Mouse (Mus musculus): Measurements from ENCODE around the gene Gm10378. TPM values are rescaled to one million over a fixed set of nuclear protein-coding genes. Genes with fewer than 3 reads are reported as not detected.
"Not testable (repeated sequence)": the region's sequence is repeated elsewhere in the genome, so short reads cannot be mapped to it uniquely, and the experiment has no call there.

Gene Gm10378
- not detected in 2 replicates for polyA plus RNA-seq (2015; fragmentation: Nextera tagmentation; extraction: Ambion mirVana)

DNA sequence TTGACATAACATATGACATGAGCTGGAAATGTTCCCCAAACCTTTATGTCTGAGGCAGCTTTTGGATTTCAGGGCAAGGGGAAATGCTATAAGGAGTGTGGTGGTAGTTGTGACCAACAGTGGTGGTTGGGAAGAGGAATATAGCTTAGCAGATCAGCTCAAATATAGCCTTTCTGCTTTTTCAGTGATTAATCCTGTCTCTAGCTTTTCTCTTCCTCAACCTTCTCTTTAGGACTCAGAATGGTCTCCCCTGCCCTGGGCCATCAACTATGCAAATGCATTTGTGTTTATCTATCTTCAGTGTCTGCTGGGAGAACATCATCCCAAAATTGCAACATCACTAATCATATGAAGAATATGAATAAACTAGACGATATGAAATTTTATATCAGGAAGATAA is at the start of gene Gm10378:
TSS of gene Gm10378 (plus strand) at position 301 of the 400 bp plus-strand sequence.
- not testable (repeated sequence) for H3K4me3 ChIP-seq; H3K36me3 ChIP-seq; H3K27me3 ChIP-seq; H3K4me2 ChIP-seq; H3K27ac ChIP-seq (replicated peaks); H3K9me3 ChIP-seq; H3K4me1 ChIP-seq (replicated peaks); ATAC-seq (ENCODE audit: low read depth); H3K9ac ChIP-seq
- WGBS, result no CpG with 5 or more reads among the region's 1 CpGs

DNA sequence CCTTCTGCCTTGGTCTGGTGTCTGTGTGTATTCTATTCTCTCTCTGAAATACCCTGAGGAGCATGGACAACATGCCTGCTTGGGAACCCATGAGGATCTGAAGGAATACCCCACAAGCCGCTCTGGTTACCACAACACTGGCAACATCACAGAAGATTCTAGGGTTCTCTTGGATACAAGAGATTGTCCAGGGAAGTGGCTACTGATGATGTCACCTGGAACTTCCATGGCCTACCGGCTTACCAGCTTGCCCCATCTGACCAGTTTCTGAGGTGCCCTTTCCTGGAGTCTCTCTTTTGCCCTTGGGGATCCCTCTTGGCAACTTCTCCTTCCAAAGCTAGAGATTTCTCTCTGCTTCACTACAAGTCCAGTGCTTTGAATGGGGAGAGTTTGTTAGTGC is 13.9 kb upstream of the Gm10378 start, which contains the start of gene Gm3633:
TSS of gene Gm3633 (minus strand) at position 101 of the 400 bp plus-strand sequence.
- H3K4me1 ChIP-seq (replicated peaks); H3K9ac ChIP-seq; H3K36me3 ChIP-seq; ATAC-seq (ENCODE audit: low read depth); H3K4me2 ChIP-seq; H3K27ac ChIP-seq (replicated peaks); H3K27me3 ChIP-seq; H3K4me3 ChIP-seq; H3K9me3 ChIP-seq: not testable (repeated sequence)
- 57% methylated on average over 1 of the region's 2 CpGs for WGBS

Small RNA genes lying within 50 kb of the gene (microRNA-seq; reads per million reads assigned to microRNA genes)
- gene Gm23620, result not detected
- gene Gm25228, result not detected

Other genes with a start within 250 kb of the Gm10378 start
- gene Gm8005, start 216.3 kb upstream of the Gm10378 start, polyA plus RNA-seq (2015; fragmentation: Nextera tagmentation; extraction: Ambion mirVana), result not detected in 2 replicates
- gene Gm8011, start 192.1 kb upstream of the Gm10378 start, polyA plus RNA-seq (2015; fragmentation: Nextera tagmentation; extraction: Ambion mirVana), result not detected in 2 replicates
- gene Gm8020, start 153.6 kb upstream of the Gm10378 start, polyA plus RNA-seq (2015; fragmentation: Nextera tagmentation; extraction: Ambion mirVana), result not detected in 2 replicates
- gene Gm8024, start 131.7 kb upstream of the Gm10378 start, polyA plus RNA-seq (2015; fragmentation: Nextera tagmentation; extraction: Ambion mirVana), result not detected in 2 replicates
- gene Gm17124, start 56.1 kb upstream of the Gm10378 start, polyA plus RNA-seq (2015; fragmentation: Nextera tagmentation; extraction: Ambion mirVana), result not detected in 2 replicates
- not detected in 2 replicates for gene Gm3633, start 14.0 kb upstream of the Gm10378 start, polyA plus RNA-seq (2015; fragmentation: Nextera tagmentation; extraction: Ambion mirVana)
- not detected in 2 replicates for gene Gm3015, start 112.9 kb downstream of the Gm10378 start, polyA plus RNA-seq (2015; fragmentation: Nextera tagmentation; extraction: Ambion mirVana)
- gene Gm10377, start 142.0 kb downstream of the Gm10378 start, polyA plus RNA-seq (2015; fragmentation: Nextera tagmentation; extraction: Ambion mirVana), result not detected in 2 replicates
- gene Gm21977, start 197.5 kb downstream of the Gm10378 start, polyA plus RNA-seq (2015; fragmentation: Nextera tagmentation; extraction: Ambion mirVana), result not detected in 2 replicates

All from neural tube, embryonic 13.5 days (tissue).